Mouse (Mus musculus) kidney, adult 2 months (tissue): Measurements from ENCODE around the gene Hlx. TPM values are rescaled to one million over a fixed set of nuclear protein-coding genes. Genes with fewer than 3 reads are reported as not detected.

ENCODE experiments used
- DNase-seq: peaks from one replicate; pipeline ENCODE4 v3.0.0; 2021
- H3K27ac ChIP-seq: fragments of 200-500 bp; 2 replicates; pipeline ENCODE4 v1.5.1; 2012; ENCODE audit warnings: low read depth, low read length, control low read depth, inconsistent platforms; ENCODE audit not compliant: insufficient read depth
- H3K27me3 ChIP-seq: fragments of 200-500 bp; replicated peaks from 2 replicates; pipeline ENCODE4 v1.6.1; 2012; ENCODE audit warnings: mild to moderate bottlenecking, moderate library complexity, low read length, inconsistent platforms; ENCODE audit not compliant: control insufficient read depth, insufficient read depth
- H3K36me3 ChIP-seq: fragments of 200-500 bp; 2 replicates; pipeline ENCODE4 v1.6.1; 2012; ENCODE audit warnings: mild to moderate bottlenecking, moderate library complexity, low read length, inconsistent platforms; ENCODE audit not compliant: control insufficient read depth, insufficient read depth
- H3K4me1 ChIP-seq: fragments of 200-500 bp; 2 replicates; pipeline ENCODE4 v1.6.1; 2011; ENCODE audit warnings: low read length; ENCODE audit not compliant: control insufficient read depth, insufficient read depth
- H3K4me3 ChIP-seq: fragments of 200-500 bp; 2 replicates; pipeline ENCODE4 v1.5.1; 2011; ENCODE audit warnings: mild to moderate bottlenecking, low read depth, low read length, control low read depth; ENCODE audit not compliant: insufficient read depth
- CTCF ChIP-seq: fragments of 200-500 bp; conservative IDR thresholded peaks from 2 replicates; pipeline ENCODE4 v1.5.1; 2011; ENCODE audit warnings: low read depth, mild to moderate bottlenecking, control low read depth, low read length, moderate library complexity, mixed read lengths; ENCODE audit not compliant: insufficient read depth, insufficient read length
- POLR2A ChIP-seq: fragments of 200-500 bp; IDR thresholded peaks from one replicate; pipeline ENCODE4 v1.6.1; 2011; ENCODE audit warnings: low read depth, low read length, control low read depth
- whole genome bisulfite sequencing: fragments of 180-500 bp; shearing (Covaris S2); methylation state at CpG from one replicate; pipeline ENCODE4 v1.1.7; 2018; 5-methylcytosine and 5-hydroxymethylcytosine counted together
- polyA plus RNA-seq: library from polyadenylated mRNA; depleted of rRNA; stranded (reverse); fragments of >200 nt; gene quantifications from 2 replicates; pipeline ENCODE4 v1.2.3, GENCODE M21; 2012

Hlx gene
- polyA plus RNA-seq, 1 experiment, result 7.4 TPM

DNA sequence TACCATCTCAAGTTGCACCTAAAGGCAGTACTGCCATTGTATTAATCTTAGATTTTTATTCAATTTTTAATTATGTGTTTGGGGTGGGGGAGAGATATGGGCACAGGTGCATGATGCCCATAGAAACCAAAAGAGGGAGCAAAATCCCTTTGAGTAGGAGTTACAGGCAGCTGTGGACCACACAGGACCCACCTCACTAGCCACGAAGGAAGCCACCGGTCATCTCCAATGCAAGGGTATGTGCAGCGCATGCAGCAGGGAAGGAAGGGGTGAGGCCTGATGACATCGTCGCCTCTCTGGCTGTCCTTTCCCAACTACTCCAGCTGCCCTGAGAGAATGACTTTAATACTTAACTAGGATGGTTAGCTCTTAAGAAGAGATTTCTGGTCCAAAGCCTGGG is 18.7 kb downstream of the Hlx start:
- H3K4me1 ChIP-seq, result no peaks in the 10 kb centered on the region
- H3K27ac ChIP-seq, result no peak overlapping the region
- no peak for DNase-seq
- WGBS, result 69% methylated on average over 5 of the region's 5 CpGs
- H3K36me3 ChIP-seq, result no peaks in the 10 kb centered on the region
- TF ChIP-seq POLR2A (no peak), CTCF (no peak)
- H3K27me3 ChIP-seq, result peaks cover 5% of the 10 kb centered on the region
- H3K4me3 ChIP-seq, result no peak overlapping the region

- DNase-seq, result no peak
- Histone ChIP-seq H3K27me3 (no peaks in the 10 kb centered on the region; the same call in 1 of the 2 replicates), H3K4me1 (no peaks in the 10 kb centered on the region), H3K36me3 (no peaks in the 10 kb centered on the region), H3K4me3 (no peak overlapping the region), H3K27ac (no peak overlapping the region)
- WGBS, result 45% methylated on average over 4 of the region's 4 CpGs
- no peak for TF ChIP-seq CTCF
- no peak for TF ChIP-seq POLR2A
These were observed 24.7 kb downstream of the Hlx start for GRCm38 (mm10) chr1:184707532-184708248.

GRCm38 (mm10) chr1:184704901-184705300 is 27.5 kb downstream of the Hlx start:
- WGBS, result 57% methylated on average over 3 of the region's 3 CpGs
- no peaks in the 10 kb centered on the region; the same call in 1 of the 2 replicates for H3K27me3 ChIP-seq
- H3K4me3 ChIP-seq, result no peak overlapping the region
- H3K27ac ChIP-seq, result no peak overlapping the region
- no peaks in the 10 kb centered on the region for H3K36me3 ChIP-seq
- DNase-seq, result no peak
- TF ChIP-seq POLR2A (no peak), CTCF (no peak)
- H3K4me1 ChIP-seq, result no peaks in the 10 kb centered on the region

DNA sequence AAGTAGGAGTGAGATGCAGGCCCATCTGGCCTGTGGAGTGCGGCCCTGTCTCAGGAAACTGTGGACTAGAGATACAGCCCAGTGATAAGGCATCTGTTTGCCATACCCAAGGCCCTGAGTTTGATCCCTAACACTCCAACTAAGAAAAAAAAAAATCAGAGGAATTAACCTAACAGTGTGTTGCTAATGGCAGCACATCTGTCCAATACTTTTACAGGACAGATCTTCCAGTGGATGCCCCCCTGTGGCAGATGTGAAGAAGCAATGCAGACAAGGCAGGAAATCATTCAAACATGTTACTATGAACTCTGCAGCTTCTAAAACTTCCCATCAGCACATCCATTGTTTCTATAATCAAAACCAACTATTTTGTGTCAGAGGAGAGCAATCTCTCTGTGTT is 33.1 kb downstream of the Hlx start:
- WGBS, result 100% methylated on average over 1 of the region's 1 CpGs
- no peaks in the 10 kb centered on the region for H3K4me1 ChIP-seq
- no peaks in the 10 kb centered on the region for H3K36me3 ChIP-seq
- no peak overlapping the region for H3K27ac ChIP-seq
- TF ChIP-seq POLR2A, result no peak
- no peak; the same call in 1 of the 2 replicates for TF ChIP-seq CTCF
- no peak overlapping the region for H3K4me3 ChIP-seq
- no peaks in the 10 kb centered on the region for H3K27me3 ChIP-seq
- no peak for DNase-seq

DNA sequence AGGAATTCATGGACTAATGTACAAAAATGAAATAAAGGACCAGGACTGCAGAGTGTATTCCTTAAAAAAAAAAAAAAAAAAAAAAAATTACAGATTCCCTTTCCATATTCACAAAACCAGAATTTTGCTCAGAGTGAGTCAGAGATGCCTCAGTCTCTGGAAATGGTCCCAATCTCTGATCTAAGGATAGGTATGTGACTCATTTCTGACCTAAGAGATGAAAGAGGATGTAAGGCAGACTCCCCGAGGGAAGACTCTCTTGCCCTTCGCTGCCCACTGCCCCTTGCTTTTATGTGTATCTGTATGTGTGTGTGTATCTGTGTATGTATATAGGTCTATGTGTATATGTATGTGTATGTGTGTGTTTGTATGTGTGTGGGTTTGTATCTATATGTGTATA is 37.0 kb downstream of the Hlx start:
- Histone ChIP-seq H3K4me1 (no peaks in the 10 kb centered on the region), H3K27me3 (no peaks in the 10 kb centered on the region), H3K36me3 (no peaks in the 10 kb centered on the region), H3K27ac (no peak overlapping the region), H3K4me3 (no peak overlapping the region)
- no peak for DNase-seq
- TF ChIP-seq CTCF, result no peak
- TF ChIP-seq POLR2A, result no peak
- WGBS, result 66% methylated on average over 2 of the region's 2 CpGs

- H3K27me3 ChIP-seq, result no peaks in the 10 kb centered on the region
- WGBS, result 27% methylated on average over 10 of the region's 10 CpGs
- no peak overlapping the region for H3K4me3 ChIP-seq
- no peak for DNase-seq
- no peak overlapping the region for H3K27ac ChIP-seq
- no peaks in the 10 kb centered on the region for H3K36me3 ChIP-seq
- TF ChIP-seq CTCF, result no peak
- no peak for TF ChIP-seq POLR2A
- H3K4me1 ChIP-seq, result no peaks in the 10 kb centered on the region
These were observed 40.1 kb downstream of the Hlx start for GRCm38 (mm10) chr1:184692204-184692904.

DNA sequence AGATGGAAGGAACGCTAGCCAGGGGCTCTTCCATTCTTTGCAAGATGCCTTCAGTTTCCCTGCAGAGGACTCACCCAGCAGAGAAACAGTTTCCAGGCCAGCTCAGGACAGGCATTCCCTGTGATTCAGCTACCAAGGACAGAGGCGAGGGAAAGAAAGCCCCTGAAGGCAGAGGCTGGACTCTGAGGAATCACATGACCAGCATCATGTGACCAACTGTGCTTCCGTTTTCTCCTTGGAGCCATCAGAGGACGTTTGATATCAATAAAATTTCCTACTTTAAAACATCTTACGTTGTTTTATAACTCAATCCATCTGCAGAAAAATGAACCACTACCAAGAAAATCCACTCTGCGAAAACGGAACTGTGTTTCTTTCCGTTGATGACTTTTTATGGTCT is 41.2 kb downstream of the Hlx start:
- H3K4me3 ChIP-seq, result no peak overlapping the region
- H3K27ac ChIP-seq, result no peak overlapping the region
- H3K4me1 ChIP-seq, result no peaks in the 10 kb centered on the region
- H3K27me3 ChIP-seq, result no peaks in the 10 kb centered on the region
- no peaks in the 10 kb centered on the region for H3K36me3 ChIP-seq
- DNase-seq, result no peak
- WGBS, result 82% methylated on average over 8 of the region's 8 CpGs
- TF ChIP-seq CTCF (no peak), POLR2A (no peak)
